Mouse (Mus musculus): ENCODE results near the gene Mrc1. TPM values are rescaled to one million over a fixed set of nuclear protein-coding genes. Genes with fewer than 3 reads are reported as not detected.

Mrc1 gene
- polyA plus RNA-seq, 1 experiment from 2014 or later, result 0.16 TPM

GRCm38 (mm10) chr2:14258345-14258850 is 29.2 kb downstream of the Mrc1 start:
- Histone ChIP-seq H3K4me1 (ENCODE audit: control insufficient read depth, insufficient read depth, low read length) (no peaks in the 10 kb centered on the region), H3K9ac (replicated peaks; ENCODE audit: low read depth, low read length) (no peak overlapping the region), H3K4me2 (ENCODE audit: low read depth, low read length) (no peak overlapping the region), H3K27me3 (ENCODE audit: control insufficient read depth, insufficient read depth, low read length) (no peaks in the 10 kb centered on the region), H3K4me3 (ENCODE audit: low read depth, low read length) (no peak overlapping the region), H3K9me3 (ENCODE audit: control insufficient read depth, low read length) (no peaks in the 10 kb centered on the region), H3K36me3 (ENCODE audit: control insufficient read depth, insufficient read depth, low read length) (no peaks in the 10 kb centered on the region), H3K27ac (ENCODE audit: low read depth, low read length) (no peak overlapping the region)
- ATAC-seq (ENCODE audit: low read depth), result no peak

DNA sequence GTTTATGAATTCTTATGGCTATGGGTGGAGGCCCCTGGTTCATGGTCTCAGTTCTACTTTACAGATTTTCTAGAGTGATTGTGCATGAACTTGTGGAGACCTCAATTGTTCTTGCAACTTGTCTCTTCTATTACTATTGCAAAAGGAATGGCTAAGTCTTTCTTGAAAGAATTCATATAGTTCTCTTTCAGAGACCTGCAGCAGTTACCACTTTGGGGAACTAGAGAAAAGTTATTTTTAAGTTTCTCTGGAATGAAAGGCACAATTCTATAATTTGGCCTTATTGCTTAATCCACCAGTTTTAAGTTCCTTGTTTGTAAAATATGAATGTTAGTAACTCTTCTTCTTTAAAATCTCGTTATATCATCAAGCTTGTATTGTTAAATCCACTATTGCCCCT is 32.9 kb downstream of the Mrc1 start:
- no peak overlapping the region for H3K4me2 ChIP-seq (ENCODE audit: low read depth, low read length)
- no peaks in the 10 kb centered on the region for H3K9me3 ChIP-seq (ENCODE audit: control insufficient read depth, low read length)
- no peak overlapping the region for H3K4me3 ChIP-seq (ENCODE audit: low read depth, low read length)
- H3K27ac ChIP-seq (ENCODE audit: low read depth, low read length), result no peak overlapping the region
- H3K27me3 ChIP-seq (ENCODE audit: control insufficient read depth, insufficient read depth, low read length), result no peaks in the 10 kb centered on the region
- 67% methylated on average over 1 of the region's 1 CpGs for WGBS
- no peak overlapping the region for H3K9ac ChIP-seq (replicated peaks; ENCODE audit: low read depth, low read length)
- no peaks in the 10 kb centered on the region for H3K4me1 ChIP-seq (ENCODE audit: control insufficient read depth, insufficient read depth, low read length)
- H3K36me3 ChIP-seq (ENCODE audit: control insufficient read depth, insufficient read depth, low read length), result no peaks in the 10 kb centered on the region
- ATAC-seq (ENCODE audit: low read depth), result no peak

- Histone ChIP-seq H3K4me2 (ENCODE audit: low read depth, low read length) (no peak overlapping the region), H3K9me3 (ENCODE audit: control insufficient read depth, low read length) (no peaks in the 10 kb centered on the region), H3K27ac (ENCODE audit: low read depth, low read length) (no peak overlapping the region), H3K27me3 (ENCODE audit: control insufficient read depth, insufficient read depth, low read length) (no peaks in the 10 kb centered on the region), H3K4me3 (ENCODE audit: low read depth, low read length) (no peak overlapping the region), H3K4me1 (ENCODE audit: control insufficient read depth, insufficient read depth, low read length) (no peaks in the 10 kb centered on the region), H3K36me3 (ENCODE audit: control insufficient read depth, insufficient read depth, low read length) (no peaks in the 10 kb centered on the region), H3K9ac (replicated peaks; ENCODE audit: low read depth, low read length) (no peak overlapping the region)
- no peak for ATAC-seq (ENCODE audit: low read depth)
- WGBS, result 75% methylated on average over 1 of the region's 1 CpGs
These were observed 40.0 kb downstream of the Mrc1 start for GRCm38 (mm10) chr2:14269160-14269559.

GRCm38 (mm10) chr2:14272088-14272487 is 42.9 kb downstream of the Mrc1 start:
- H3K4me3 ChIP-seq (ENCODE audit: low read depth, low read length), result no peak overlapping the region
- no peak for ATAC-seq (ENCODE audit: low read depth)
- H3K4me2 ChIP-seq (ENCODE audit: low read depth, low read length), result no peak overlapping the region
- no peaks in the 10 kb centered on the region for H3K27me3 ChIP-seq (ENCODE audit: control insufficient read depth, insufficient read depth, low read length)
- no peaks in the 10 kb centered on the region for H3K36me3 ChIP-seq (ENCODE audit: control insufficient read depth, insufficient read depth, low read length)
- H3K9ac ChIP-seq (replicated peaks; ENCODE audit: low read depth, low read length), result no peak overlapping the region
- 90% methylated on average over 1 of the region's 1 CpGs for WGBS
- H3K4me1 ChIP-seq (ENCODE audit: control insufficient read depth, insufficient read depth, low read length), result no peaks in the 10 kb centered on the region
- no peaks in the 10 kb centered on the region for H3K9me3 ChIP-seq (ENCODE audit: control insufficient read depth, low read length)
- H3K27ac ChIP-seq (ENCODE audit: low read depth, low read length), result no peak overlapping the region

DNA sequence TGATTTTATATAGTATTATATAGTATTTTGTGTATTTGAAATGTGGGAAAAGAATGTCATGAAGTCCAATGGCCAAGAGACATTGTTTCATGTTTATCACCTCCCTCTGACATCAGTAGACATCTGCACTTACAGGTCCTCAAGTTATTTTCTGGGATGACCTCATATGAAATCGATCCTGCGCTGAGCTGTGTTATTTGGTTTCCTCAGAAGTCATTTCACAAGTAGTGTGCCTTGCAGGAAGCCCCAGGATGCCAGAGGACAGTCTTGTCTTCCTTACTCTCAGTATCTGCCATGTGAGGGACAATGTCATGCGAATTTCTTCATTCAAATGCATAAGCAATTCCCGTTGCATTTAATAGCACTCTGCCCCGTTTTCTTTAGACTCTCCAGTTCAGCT is 46.6 kb downstream of the Mrc1 start:
- WGBS, result 75% methylated on average over 5 of the region's 5 CpGs
- H3K27ac ChIP-seq (ENCODE audit: low read depth, low read length), result no peak overlapping the region

DNA sequence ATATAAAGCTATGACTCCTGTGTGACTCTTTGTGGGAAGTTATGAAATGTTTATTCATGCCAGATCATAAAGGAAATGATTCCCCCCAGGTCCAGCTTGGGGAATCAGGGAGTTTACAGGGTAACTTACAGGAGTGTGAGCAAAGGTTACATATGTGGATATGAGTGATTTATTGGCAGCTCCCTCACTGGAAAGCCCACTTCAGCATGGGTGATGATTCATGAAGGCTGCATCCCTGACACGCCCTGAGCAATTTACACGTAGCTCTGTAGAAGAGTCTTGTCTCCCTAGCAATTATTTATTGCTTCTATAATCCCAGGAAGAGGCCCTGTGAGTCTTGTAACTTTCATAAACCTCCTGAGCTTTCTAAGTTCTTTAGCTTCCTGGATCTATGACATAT is 50.1 kb downstream of the Mrc1 start:
- H3K4me2 ChIP-seq (ENCODE audit: low read depth, low read length), result no peak overlapping the region
- no peaks in the 10 kb centered on the region for H3K4me1 ChIP-seq (ENCODE audit: control insufficient read depth, insufficient read depth, low read length)
- peak; percentile 34; the same call in 1 of the 2 replicates for ATAC-seq (ENCODE audit: low read depth)
- no peaks in the 10 kb centered on the region for H3K27me3 ChIP-seq (ENCODE audit: control insufficient read depth, insufficient read depth, low read length)
- no peaks in the 10 kb centered on the region for H3K9me3 ChIP-seq (ENCODE audit: control insufficient read depth, low read length)
- no peak overlapping the region for H3K4me3 ChIP-seq (ENCODE audit: low read depth, low read length)
- H3K27ac ChIP-seq (ENCODE audit: low read depth, low read length), result no peak overlapping the region
- H3K36me3 ChIP-seq (ENCODE audit: control insufficient read depth, insufficient read depth, low read length), result no peaks in the 10 kb centered on the region
- H3K9ac ChIP-seq (replicated peaks; ENCODE audit: low read depth, low read length), result no peak overlapping the region
- WGBS, result 39% methylated on average over 2 of the region's 2 CpGs

More for the DNA sequence above, 46.6 kb downstream of the Mrc1 start:
- no peak for ATAC-seq (ENCODE audit: low read depth)
- Histone ChIP-seq H3K4me2 (ENCODE audit: low read depth, low read length) (no peak overlapping the region), H3K9ac (replicated peaks; ENCODE audit: low read depth, low read length) (no peak overlapping the region), H3K36me3 (ENCODE audit: control insufficient read depth, insufficient read depth, low read length) (no peaks in the 10 kb centered on the region), H3K4me1 (ENCODE audit: control insufficient read depth, insufficient read depth, low read length) (no peaks in the 10 kb centered on the region), H3K9me3 (ENCODE audit: control insufficient read depth, low read length) (no peaks in the 10 kb centered on the region), H3K27me3 (ENCODE audit: control insufficient read depth, insufficient read depth, low read length) (no peaks in the 10 kb centered on the region), H3K4me3 (ENCODE audit: low read depth, low read length) (no peak overlapping the region)

- 94% methylated on average over 6 of the region's 6 CpGs for WGBS
These were observed 50.6 kb downstream of the Mrc1 start for GRCm38 (mm10) chr2:14279795-14280194.

DNA sequence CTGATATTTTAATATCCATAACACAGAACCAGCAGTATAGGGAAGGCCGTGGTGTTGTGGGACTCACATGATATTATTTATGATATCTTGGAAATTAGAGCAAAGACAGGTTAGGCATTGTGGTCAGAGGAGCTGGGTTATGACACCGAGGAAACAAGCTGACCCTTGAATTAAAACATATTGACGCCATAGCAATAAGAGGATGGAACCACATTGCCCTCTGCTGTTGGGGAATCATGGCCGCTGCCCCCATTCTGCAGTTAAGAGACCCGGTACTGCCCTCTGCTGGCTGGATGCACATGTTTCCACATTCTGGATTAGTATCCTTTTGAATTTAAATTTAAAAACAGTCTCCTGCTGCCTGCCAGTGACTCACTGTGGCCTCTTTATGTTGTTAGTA is 66.1 kb downstream of the Mrc1 start:
- H3K4me3 ChIP-seq (ENCODE audit: low read depth, low read length), result no peak overlapping the region
- H3K4me2 ChIP-seq (ENCODE audit: low read depth, low read length), result no peak overlapping the region
- H3K36me3 ChIP-seq (ENCODE audit: control insufficient read depth, insufficient read depth, low read length), result no peaks in the 10 kb centered on the region
- H3K27ac ChIP-seq (ENCODE audit: low read depth, low read length), result no peak overlapping the region
- H3K9ac ChIP-seq (replicated peaks; ENCODE audit: low read depth, low read length), result no peak overlapping the region
- 40% methylated on average over 5 of the region's 5 CpGs for WGBS
- H3K27me3 ChIP-seq (ENCODE audit: control insufficient read depth, insufficient read depth, low read length), result no peaks in the 10 kb centered on the region
- H3K4me1 ChIP-seq (ENCODE audit: control insufficient read depth, insufficient read depth, low read length), result no peaks in the 10 kb centered on the region
- no peaks in the 10 kb centered on the region for H3K9me3 ChIP-seq (ENCODE audit: control insufficient read depth, low read length)
- ATAC-seq (ENCODE audit: low read depth), result peak; percentile 81; the same call in 1 of the 2 replicates

More at GRCm38 (mm10) chr2:14279795-14280194, 50.6 kb downstream of the Mrc1 start:
- Histone ChIP-seq H3K4me2 (ENCODE audit: low read depth, low read length) (no peak overlapping the region), H3K36me3 (ENCODE audit: control insufficient read depth, insufficient read depth, low read length) (no peaks in the 10 kb centered on the region), H3K9ac (replicated peaks; ENCODE audit: low read depth, low read length) (no peak overlapping the region), H3K4me1 (ENCODE audit: control insufficient read depth, insufficient read depth, low read length) (no peaks in the 10 kb centered on the region), H3K27me3 (ENCODE audit: control insufficient read depth, insufficient read depth, low read length) (no peaks in the 10 kb centered on the region), H3K27ac (ENCODE audit: low read depth, low read length) (no peak overlapping the region), H3K4me3 (ENCODE audit: low read depth, low read length) (no peak overlapping the region), H3K9me3 (ENCODE audit: control insufficient read depth, low read length) (no peaks in the 10 kb centered on the region)
- ATAC-seq (ENCODE audit: low read depth), result no peak

GRCm38 (mm10) chr2:14312505-14313380 is 83.6 kb downstream of the Mrc1 start:
- no peak for ATAC-seq (ENCODE audit: low read depth)

More at GRCm38 (mm10) chr2:14312505-14313380, 83.6 kb downstream of the Mrc1 start:
- Histone ChIP-seq H3K4me3 (ENCODE audit: low read depth, low read length) (no peak overlapping the region), H3K36me3 (ENCODE audit: control insufficient read depth, insufficient read depth, low read length) (no peaks in the 10 kb centered on the region), H3K4me2 (ENCODE audit: low read depth, low read length) (no peak overlapping the region), H3K9ac (replicated peaks; ENCODE audit: low read depth, low read length) (no peak overlapping the region), H3K9me3 (ENCODE audit: control insufficient read depth, low read length) (no peaks in the 10 kb centered on the region), H3K27me3 (ENCODE audit: control insufficient read depth, insufficient read depth, low read length) (no peaks in the 10 kb centered on the region), H3K27ac (ENCODE audit: low read depth, low read length) (no peak overlapping the region), H3K4me1 (ENCODE audit: control insufficient read depth, insufficient read depth, low read length) (no peaks in the 10 kb centered on the region)
- WGBS, result 87% methylated on average over 4 of the region's 4 CpGs
